Mouse (Mus musculus) forelimb bud, embryonic 11.5 days (tissue): ENCODE measurements around the gene Krt90.
"Not testable (repeated sequence)": the region's sequence is repeated elsewhere in the genome, so short reads cannot be mapped to it uniquely, and the experiment has no call there.

Experiments
- DNase-seq: peaks from one replicate; pipeline ENCODE4 v3.0.0-alpha.2; 2012; ENCODE audit warnings: low read depth, low spot score

Krt90 gene

DNA sequence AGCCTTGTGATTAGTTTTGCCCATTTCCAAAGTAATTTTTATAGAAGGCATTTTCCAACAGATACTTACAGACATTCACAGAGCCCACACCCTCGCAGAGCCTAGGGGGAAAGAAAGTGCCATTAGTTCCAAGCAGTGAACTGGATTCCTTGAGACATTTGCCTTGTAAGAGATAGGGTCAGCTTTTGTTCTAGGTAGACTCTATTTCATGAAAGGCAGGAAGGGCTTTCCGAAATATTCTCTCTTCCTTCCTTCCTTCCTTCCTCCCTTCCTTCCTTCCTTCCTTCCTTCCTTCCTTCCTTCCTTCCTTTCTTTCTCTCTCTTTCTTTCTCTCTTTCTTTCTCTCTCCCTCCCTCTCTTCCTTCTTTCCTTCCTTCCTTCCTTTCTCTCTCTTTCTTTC is 45.6 kb downstream of the Krt90 start, which contains the start of gene Gm49425:
Gene Gm49425 (minus strand): TSS at position 101 of the 400 bp plus-strand sequence.
- DNase-seq: not testable (repeated sequence)

DNA sequence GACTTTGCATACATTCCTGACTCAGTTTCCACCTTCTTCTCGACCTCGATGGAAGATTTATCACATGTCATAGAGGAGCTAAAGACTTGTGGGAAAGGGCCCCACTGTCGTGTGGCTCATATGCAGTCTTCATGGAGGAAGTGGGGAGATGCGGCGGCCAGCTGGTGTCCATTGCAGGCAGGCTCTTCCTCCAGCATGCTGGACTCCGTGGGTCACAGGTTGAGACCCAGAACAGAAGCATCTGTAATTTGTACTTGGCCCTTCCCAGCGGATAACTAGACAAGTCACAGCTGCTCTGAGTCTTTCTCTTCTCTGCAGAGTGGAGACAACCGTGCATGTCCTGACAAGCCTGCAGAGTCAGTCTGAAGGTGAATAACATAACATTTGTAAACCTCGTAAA is 54.5 kb downstream of the Krt90 start:
- no peak for DNase-seq

DNA sequence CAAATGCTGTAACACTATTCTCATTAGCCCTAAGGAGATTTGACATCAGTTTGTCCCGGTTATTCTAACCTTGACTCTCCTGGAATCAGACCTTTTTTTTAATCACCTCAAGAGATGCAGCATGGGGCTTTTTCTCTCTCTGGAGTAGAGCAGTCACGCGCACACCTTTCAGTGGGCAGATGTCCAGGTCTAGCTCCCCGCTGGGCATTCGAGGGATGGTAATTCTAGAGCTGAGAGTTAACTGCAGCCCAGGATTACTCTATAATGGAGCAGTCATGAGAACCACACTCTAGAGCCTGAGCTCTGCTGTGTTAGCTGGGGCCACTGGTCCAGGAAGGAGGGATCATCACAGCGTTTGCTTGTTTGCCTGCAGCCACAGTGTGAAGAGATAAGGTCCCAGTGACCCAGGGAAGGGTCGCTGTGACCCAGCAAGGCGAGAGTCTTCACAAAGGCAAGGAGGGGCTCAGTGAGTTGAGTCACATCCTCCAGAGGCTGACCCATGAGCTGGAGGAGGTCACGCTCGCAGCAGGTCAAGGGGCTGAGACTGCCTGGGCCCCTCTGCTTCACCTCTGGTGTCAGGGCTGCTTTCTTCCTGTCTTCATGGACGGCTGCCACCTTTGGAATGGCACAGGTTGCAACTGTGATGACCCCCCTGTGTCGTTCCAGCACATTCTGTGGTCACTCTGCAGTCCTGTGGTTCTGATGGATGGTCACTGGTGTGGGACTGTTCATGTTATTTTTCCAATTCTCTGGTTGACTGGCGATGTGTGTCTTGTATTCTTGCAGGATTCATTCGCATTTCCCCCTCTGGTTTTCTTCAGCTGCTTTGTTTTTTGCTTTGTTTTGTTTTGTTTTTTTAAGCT is 55.6 kb downstream of the Krt90 start:
- DNase-seq: no peak
